Mouse (Mus musculus) heart, adult 2 months (tissue): ENCODE results near the gene Cadm2. TPM values are rescaled to one million over a fixed set of nuclear protein-coding genes. Genes with fewer than 3 reads are reported as not detected.

Experiments
- DNase-seq, 2 experiments: peaks; one replicate each; pipeline ENCODE4 v3.0.0; 2021
- H3K27ac ChIP-seq: fragments of 200-600 bp; 2 replicates; pipeline ENCODE4 v1.8.1; 2022
- H3K27me3 ChIP-seq: fragments of 200-500 bp; 2 replicates; pipeline ENCODE4 v1.6.1; 2012; ENCODE audit warnings: mild to moderate bottlenecking, low read length, inconsistent platforms, mixed read lengths; ENCODE audit not compliant: control insufficient read depth, insufficient read depth
- H3K36me3 ChIP-seq: fragments of 200-500 bp; 2 replicates; pipeline ENCODE4 v1.6.1; 2012; ENCODE audit warnings: low read length, inconsistent platforms; ENCODE audit not compliant: control insufficient read depth, insufficient read depth
- H3K4me1 ChIP-seq: fragments of 200-500 bp; 2 replicates; pipeline ENCODE4 v1.6.1; 2011; ENCODE audit warnings: low read length; ENCODE audit not compliant: control insufficient read depth, insufficient read depth
- H3K4me3 ChIP-seq: fragments of 200-600 bp; 2 replicates; pipeline ENCODE4 v1.8.1; 2022
- H3K79me2 ChIP-seq: fragments of 200-500 bp; replicated peaks from 2 replicates; pipeline ENCODE4 v1.6.1; 2012; ENCODE audit warnings: mild to moderate bottlenecking, inconsistent platforms, low read length, moderate library complexity, mixed read lengths; ENCODE audit not compliant: control insufficient read depth, insufficient read depth
- H3K9ac ChIP-seq: fragments of 200-500 bp; 2 replicates; pipeline ENCODE4 v1.6.1; 2012; ENCODE audit warnings: low read depth, mild to moderate bottlenecking, control low read depth, inconsistent platforms, low read length, mixed read lengths
- CTCF ChIP-seq: fragments of 200-600 bp; IDR thresholded peaks from 2 replicates; pipeline ENCODE4 v1.8.1; 2022; ENCODE audit warnings: antibody characterized with exemption, mild to moderate bottlenecking, moderate library complexity
- EP300 ChIP-seq: fragments of 200-500 bp; IDR thresholded peaks from 2 replicates; pipeline ENCODE4 v1.6.1; 2011; ENCODE audit warnings: low read depth, low read length, control low read depth; ENCODE audit not compliant: insufficient read depth
- POLR2A ChIP-seq: fragments of 200-500 bp; IDR thresholded peaks from 2 replicates; pipeline ENCODE4 v1.6.1; 2011; ENCODE audit warnings: mild to moderate bottlenecking, low read depth, low read length, control low read depth; ENCODE audit not compliant: insufficient read depth
- WGBS: fragments of 180-500 bp; shearing (Covaris S2); methylation state at CpG from one replicate; pipeline ENCODE4 v1.1.7; 2018; 5-methylcytosine and 5-hydroxymethylcytosine counted together
- intact Hi-C: fragments of 180-260 bp; cut with DNase I; formaldehyde crosslinking; loops from one replicate; pipeline ENCODE4 v1.15.1; 2025
- polyA plus RNA-seq: library from polyadenylated mRNA; depleted of rRNA; stranded (reverse); fragments of >200 nt; gene quantifications from 2 replicates; pipeline ENCODE4 v1.2.3, GENCODE M21; 2012
- total RNA-seq, 2 experiments: library from RNA; stranded (reverse); gene quantifications; 2 replicates each; pipeline ENCODE4 v1.2.3; 2021

The Cadm2 gene
- total and polyA plus RNA-seq, 3 experiments, result 0.77 to 0.94 (median 0.89) TPM

- TF ChIP-seq POLR2A, result no peak
- no peak overlapping the region for H3K4me3 ChIP-seq
- no peaks in the 10 kb centered on the region for H3K79me2 ChIP-seq
- H3K4me1 ChIP-seq, result no peaks in the 10 kb centered on the region
- DNase-seq, result no peak
- intact Hi-C loops, result no loop called here
- H3K36me3 ChIP-seq, result no peaks in the 10 kb centered on the region
- no peak overlapping the region for H3K9ac ChIP-seq
- WGBS, result 85% methylated on average over 1 of the region's 1 CpGs
- no peak overlapping the region for H3K27ac ChIP-seq
- no peaks in the 10 kb centered on the region for H3K27me3 ChIP-seq
Measured at GRCm38 (mm10) chr16:67226696-67227095, 394.0 kb downstream of the Cadm2 start.

GRCm38 (mm10) chr16:67203329-67203728 lies 417.4 kb downstream of the Cadm2 start:
- Histone ChIP-seq H3K4me1 (no peaks in the 10 kb centered on the region), H3K36me3 (no peaks in the 10 kb centered on the region), H3K9ac (no peak overlapping the region), H3K27me3 (no peaks in the 10 kb centered on the region), H3K4me3 (no peak overlapping the region), H3K79me2 (no peaks in the 10 kb centered on the region), H3K27ac (no peak overlapping the region)
- no peak for DNase-seq
- intact Hi-C loops, result no loop called here
- TF ChIP-seq POLR2A (no peak), CTCF (no peak)

DNA sequence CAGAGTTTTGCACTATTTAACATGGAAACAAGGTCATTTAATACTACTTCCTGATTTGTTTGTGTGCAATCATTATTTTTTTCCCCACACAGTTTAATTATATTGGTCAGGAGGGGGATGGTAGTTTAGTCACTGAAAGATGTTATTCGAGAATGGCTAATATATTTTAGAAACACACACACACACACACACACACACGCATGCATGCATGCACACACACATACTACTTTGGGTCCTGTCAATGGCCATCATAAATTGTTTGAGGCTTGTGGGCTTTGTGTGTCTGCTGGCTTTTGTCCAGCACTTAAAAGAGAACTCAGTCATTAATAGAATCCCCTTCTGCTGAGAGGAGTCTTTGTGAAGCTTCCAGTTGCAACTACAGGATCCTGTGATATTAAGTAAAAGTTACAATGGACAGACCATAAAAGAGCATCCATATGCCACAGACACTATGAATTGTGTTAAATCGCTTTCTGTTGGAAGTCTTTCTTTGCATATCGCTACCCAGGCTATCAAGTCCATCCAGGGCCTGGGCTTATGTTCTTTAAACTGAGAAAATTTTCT lies 427.8 kb downstream of the Cadm2 start:
- H3K27ac ChIP-seq, result no peak overlapping the region
- TF ChIP-seq POLR2A, result no peak
- TF ChIP-seq EP300, result no peak
- TF ChIP-seq CTCF, result no peak
- no peaks in the 10 kb centered on the region for H3K27me3 ChIP-seq
- H3K79me2 ChIP-seq, result no peaks in the 10 kb centered on the region
- intact Hi-C loops, result no loop called here
- H3K4me3 ChIP-seq, result no peak overlapping the region
- WGBS, result 78% methylated on average over 4 of the region's 4 CpGs
- H3K4me1 ChIP-seq, result no peaks in the 10 kb centered on the region
- no peak overlapping the region for H3K9ac ChIP-seq
- H3K36me3 ChIP-seq, result no peaks in the 10 kb centered on the region
- no peak for DNase-seq

GRCm38 (mm10) chr16:67192395-67192794 lies 428.3 kb downstream of the Cadm2 start:
- Histone ChIP-seq H3K36me3 (no peaks in the 10 kb centered on the region), H3K27me3 (no peaks in the 10 kb centered on the region), H3K4me3 (no peak overlapping the region), H3K4me1 (no peaks in the 10 kb centered on the region), H3K27ac (no peak overlapping the region), H3K9ac (no peak overlapping the region), H3K79me2 (no peaks in the 10 kb centered on the region)
- intact Hi-C loops, result no loop called here
- WGBS, result 43% methylated on average over 2 of the region's 2 CpGs
- no peak for TF ChIP-seq POLR2A
- no peak for TF ChIP-seq EP300
- TF ChIP-seq CTCF, result no peak
- no peak for DNase-seq

GRCm38 (mm10) chr16:67186322-67186721 lies 434.4 kb downstream of the Cadm2 start:
- no peak for TF ChIP-seq EP300
- no peak for TF ChIP-seq CTCF
- no peak for TF ChIP-seq POLR2A
- no peak for DNase-seq
- Histone ChIP-seq H3K36me3 (no peaks in the 10 kb centered on the region), H3K4me1 (no peaks in the 10 kb centered on the region), H3K27ac (no peak overlapping the region), H3K9ac (no peak overlapping the region), H3K4me3 (no peak overlapping the region), H3K27me3 (no peaks in the 10 kb centered on the region), H3K79me2 (no peaks in the 10 kb centered on the region)
- WGBS, result 60% methylated on average over 1 of the region's 1 CpGs
- intact Hi-C loops, result no loop called here

DNA sequence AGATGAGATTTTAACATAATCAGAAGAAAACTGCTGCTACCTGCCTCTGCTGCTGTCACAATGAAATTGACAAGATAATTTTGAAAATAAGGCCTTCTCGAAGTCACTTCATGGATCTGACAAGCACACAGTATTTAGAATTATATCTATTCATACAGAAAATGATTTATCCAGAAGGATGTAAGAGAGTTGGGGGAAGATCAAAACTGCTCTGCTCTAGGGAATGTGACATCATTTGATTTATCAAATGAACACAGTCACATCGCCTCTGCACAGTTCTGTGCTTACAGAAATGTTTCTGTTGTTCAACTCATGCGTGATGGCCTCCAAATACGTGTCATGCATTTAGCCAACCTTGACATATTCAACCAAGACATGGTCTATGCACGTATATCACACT lies 437.8 kb downstream of the Cadm2 start:
- intact Hi-C loops, result no loop called here
- Histone ChIP-seq H3K79me2 (no peaks in the 10 kb centered on the region), H3K4me3 (no peak overlapping the region), H3K9ac (no peak overlapping the region), H3K36me3 (no peaks in the 10 kb centered on the region), H3K27me3 (no peaks in the 10 kb centered on the region), H3K27ac (no peak overlapping the region), H3K4me1 (no peaks in the 10 kb centered on the region)
- no peak for TF ChIP-seq EP300
- no peak for TF ChIP-seq POLR2A
- no peak for TF ChIP-seq CTCF
- DNase-seq, result no peak
- WGBS, result 68% methylated on average over 5 of the region's 5 CpGs
